ENCODE assay signal across 8 mouse cellular contexts in the genomic region with DNA sequence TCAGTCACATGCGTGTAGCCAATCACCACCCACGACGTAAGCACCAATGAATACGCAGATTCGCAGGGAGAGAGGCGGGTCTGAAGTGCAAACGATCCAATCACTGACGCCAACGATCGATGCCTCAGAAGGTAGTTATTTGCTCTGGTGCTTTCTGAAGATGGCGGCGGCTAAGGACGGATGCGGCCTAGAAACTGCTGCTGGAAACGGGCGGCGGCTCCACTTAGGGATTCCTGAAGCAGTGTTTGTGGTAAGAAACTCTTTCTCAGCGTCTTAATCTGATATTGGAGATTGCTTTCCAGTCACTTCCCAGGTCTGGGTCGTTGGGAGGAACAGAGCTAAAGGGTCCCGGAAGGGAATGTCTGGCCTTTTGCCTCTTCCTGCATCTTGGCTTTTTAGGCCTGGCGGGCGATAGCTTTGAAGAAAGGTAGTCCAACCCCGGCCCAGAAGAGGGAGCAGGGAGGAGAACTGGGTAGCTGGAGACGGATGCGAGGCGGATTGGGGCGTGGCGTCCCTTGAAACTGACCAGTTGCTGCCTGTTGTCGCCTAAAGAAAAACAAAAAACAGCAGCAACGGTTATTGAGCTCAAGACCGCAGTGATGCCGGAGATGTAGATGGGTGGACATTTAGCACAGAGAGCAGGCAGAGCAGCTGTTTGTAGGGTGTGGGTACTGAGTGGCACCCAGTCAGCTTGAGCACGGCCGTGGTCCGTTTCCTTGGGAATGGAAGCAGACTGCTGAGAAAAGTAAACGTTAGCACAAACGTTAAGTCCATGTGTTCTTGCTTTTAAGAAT. TPM values are rescaled to one million over a fixed set of nuclear protein-coding genes. Genes with fewer than 3 reads are reported as not detected.
DNase-seq lines count a peak whose midpoint lies in the region; ATAC-seq and TF ChIP-seq lines count a peak whose summit lies in the region.

A gene (plus strand): TSS at position 121 of the 794 bp plus-strand sequence.

- WGBS in cerebellum, adult 2 months: 1% methylated on average over 37 of the region's 37 CpGs
- 25% methylated on average over 37 of the region's 37 CpGs for WGBS in forebrain, postnatal 0 days
- 9% methylated on average over 37 of the region's 37 CpGs for WGBS in lung, embryonic 15.5 days

- TF ChIP-seq EP300 in MEL (IDR thresholded peaks at IDR 0.05; ENCODE audit: low read depth in 1 of 2, low read length in 2 of 2): no peak

- H3K4me2 ChIP-seq in forebrain, postnatal 0 days (ENCODE audit: low read depth): peak within 1 kb of the TSS; percentile 44
- H3K4me2 ChIP-seq in lung, embryonic 15.5 days: peak within 1 kb of the TSS; percentile 41

- ATAC-seq in forebrain, postnatal 0 days: peak; percentile 100
- peak; percentile 99 for ATAC-seq in lung, embryonic 15.5 days (ENCODE audit: borderline replicate concordance, extremely low read depth, low FRiP score, low TSS enrichment)

- peak within 1 kb of the TSS; percentile 89 for H3K27ac ChIP-seq in MEL (ENCODE audit: control insufficient read depth, low read depth, low read length)
- peak within 1 kb of the TSS; percentile 63 for H3K27ac ChIP-seq in cerebellum, adult 2 months (ENCODE audit: insufficient read depth, low read length)
- peak within 1 kb of the TSS; percentile 89 for H3K27ac ChIP-seq in forebrain, postnatal 0 days (ENCODE audit: low read depth, low read length)
- peak within 1 kb of the TSS; percentile 91 for H3K27ac ChIP-seq in lung, embryonic 15.5 days

- no peaks in the 10 kb centered on the region for H3K9me3 ChIP-seq in MEL (replicated peaks; ENCODE audit: insufficient read depth, low read length)
- H3K9me3 ChIP-seq in forebrain, postnatal 0 days (ENCODE audit: low read length): no peaks in the 10 kb centered on the region
- H3K9me3 ChIP-seq in lung, embryonic 15.5 days: no peaks in the 10 kb centered on the region

- H3K9ac ChIP-seq in MEL (ENCODE audit: control insufficient read depth, low read depth, low read length, poor library complexity, severe bottlenecking): peak within 1 kb of the TSS; percentile 86
- H3K9ac ChIP-seq in forebrain, postnatal 0 days: peak within 1 kb of the TSS; percentile 74
- peak within 1 kb of the TSS; percentile 45 for H3K9ac ChIP-seq in lung, embryonic 15.5 days

- H3K4me3 ChIP-seq in MEL (ENCODE audit: control insufficient read depth in 1 of 2, insufficient read depth in 1 of 2, low read depth in 2 of 2, low read length in 2 of 2): peak within 1 kb of the TSS; percentile 86 to 99
- H3K4me3 ChIP-seq in cerebellum, adult 2 months (replicated peaks; ENCODE audit: insufficient read depth, low read depth, low read length): peak within 1 kb of the TSS; percentile 100
- peak within 1 kb of the TSS; percentile 54 for H3K4me3 ChIP-seq in forebrain, postnatal 0 days (ENCODE audit: low read depth, low read length)
- peak within 1 kb of the TSS; percentile 55 for H3K4me3 ChIP-seq in lung, embryonic 15.5 days

- H3K27me3 ChIP-seq in MEL (ENCODE audit: control insufficient read depth in 1 of 2, insufficient read depth in 2 of 2, low read length in 2 of 2): no peaks in the 10 kb centered on the region
- H3K27me3 ChIP-seq in cerebellum, adult 2 months (ENCODE audit: control insufficient read depth, insufficient read depth, low read length): no peaks in the 10 kb centered on the region
- no peaks in the 10 kb centered on the region for H3K27me3 ChIP-seq in forebrain, postnatal 0 days (ENCODE audit: insufficient read depth, low read length)
- no peaks in the 10 kb centered on the region for H3K27me3 ChIP-seq in lung, embryonic 15.5 days

- no peak for TF ChIP-seq CTCF in MEL (IDR thresholded peaks at IDR 0.05 in 2 of 3, conservative IDR thresholded peaks at IDR 0.05 in 1 of 3; ENCODE audit: control insufficient read depth in 1 of 3, insufficient read depth in 1 of 3, low read depth in 2 of 3, low read length in 3 of 3, poor library complexity in 1 of 3, severe bottlenecking in 1 of 3)
- no peak for TF ChIP-seq CTCF in cerebellum, adult 2 months (IDR thresholded peaks at IDR 0.05; ENCODE audit: borderline replicate concordance, insufficient read depth, low read depth, low read length)
- TF ChIP-seq CTCF in forebrain, postnatal 0 days (IDR thresholded peaks at IDR 0.05; ENCODE audit: low read depth): no peak; the same call in 1 of the 2 replicates

- TF ChIP-seq POLR2A in MEL (IDR thresholded peaks at IDR 0.05; ENCODE audit: control insufficient read depth in 1 of 2, insufficient read depth in 1 of 2, low read depth in 1 of 2, low read length in 2 of 2, poor library complexity in 1 of 2): peak in 1 of 2 experiments; percentile 83; a peak in 2 of 4 replicates
- peak; percentile 77; the same call in 1 of the 2 replicates for TF ChIP-seq POLR2A in cerebellum, adult 2 months (IDR thresholded peaks at IDR 0.05; ENCODE audit: borderline replicate concordance, insufficient read depth, low read length)

- peak; percentile 93 for DNase-seq in MEL (ENCODE audit: low read depth, low spot score)
- peak; percentile 87 to 92 for DNase-seq in cerebellum, adult 2 months
- peak; percentile 92 for DNase-seq in forebrain, postnatal 0 days
- peak; percentile 87 for DNase-seq in heart, postnatal 4 days
- DNase-seq in layer of hippocampus, adult 8-10 months (ENCODE audit: low spot score in 2 of 2): peak; percentile 87 to 91
- peak; percentile 80 for DNase-seq in ovary, adult 18-20 months (ENCODE audit: low spot score)
- DNase-seq in thymus, postnatal 0 days (ENCODE audit: low spot score): peak; percentile 90

- no peaks in the 10 kb centered on the region; a peak in 1 of 4 replicates for H3K4me1 ChIP-seq in MEL (ENCODE audit: control insufficient read depth in 1 of 2, insufficient read depth in 2 of 2, low read length in 2 of 2)
- H3K4me1 ChIP-seq in cerebellum, adult 2 months (ENCODE audit: control insufficient read depth, insufficient read depth, low read length): no peaks in the 10 kb centered on the region
- no peaks in the 10 kb centered on the region for H3K4me1 ChIP-seq in forebrain, postnatal 0 days (ENCODE audit: insufficient read depth)
- H3K4me1 ChIP-seq in lung, embryonic 15.5 days: no peaks in the 10 kb centered on the region

- peaks cover 14% of the 10 kb centered on the region for H3K79me2 ChIP-seq in MEL (ENCODE audit: control insufficient read depth, insufficient read depth, low read length, poor library complexity)

- H3K36me3 ChIP-seq in MEL (ENCODE audit: control insufficient read depth in 1 of 2, insufficient read depth in 2 of 2, low read length in 2 of 2): peaks cover 3 to 8% of the 10 kb centered on the region in 2 experiments
- no peaks in the 10 kb centered on the region for H3K36me3 ChIP-seq in forebrain, postnatal 0 days (ENCODE audit: insufficient read depth)
- no peaks in the 10 kb centered on the region for H3K36me3 ChIP-seq in lung, embryonic 15.5 days

- TF ChIP-seq RAD21 in MEL (IDR thresholded peaks at IDR 0.05; ENCODE audit: low read depth, low read length): no peak

TF ChIP-seq in MEL, 35 proteins besides CTCF, POLR2A, EP300 and RAD21 (continues in another document):
- TF ChIP-seq USF2 (IDR thresholded peaks at IDR 0.05; ENCODE audit: borderline replicate concordance in 1 of 2, insufficient read depth in 1 of 2, low read depth in 1 of 2, low read length in 2 of 2) (no peak), MEF2A (IDR thresholded peaks at IDR 0.05; ENCODE audit: extremely low read depth, insufficient replicate concordance, low read depth, low read length, poor library complexity, severe bottlenecking) (no peak), E2F4 (IDR thresholded peaks at IDR 0.05; ENCODE audit: borderline replicate concordance, low read depth, low read length) (no peak), ZKSCAN1 (IDR thresholded peaks at IDR 0.05; ENCODE audit: low read depth, low read length) (no peak), UBTF (IDR thresholded peaks at IDR 0.05; ENCODE audit: borderline replicate concordance, insufficient read depth, low read depth, low read length) (no peak), MAFK (IDR thresholded peaks at IDR 0.05; ENCODE audit: borderline replicate concordance, low read depth, low read length) (no peak), NELFE (IDR thresholded peaks at IDR 0.05; ENCODE audit: low read depth, low read length) (peak; percentile 81), ZC3H11A (IDR thresholded peaks at IDR 0.05; ENCODE audit: low read depth, low read length) (no peak), NRF1 (IDR thresholded peaks at IDR 0.05; ENCODE audit: insufficient read depth, low read depth, low read length, poor library complexity, severe bottlenecking) (no peak), MXI1 (IDR thresholded peaks at IDR 0.05; ENCODE audit: low read depth, low read length) (no peak), JUND (IDR thresholded peaks at IDR 0.05; ENCODE audit: low read depth, low read length) (no peak), POLR2AphosphoS5 (IDR thresholded peaks at IDR 0.05; ENCODE audit: borderline replicate concordance, low read depth, low read length) (peak; percentile 20; the same call in 1 of the 2 replicates), TBP (IDR thresholded peaks at IDR 0.05; ENCODE audit: low read depth, low read length) (peak; percentile 84), SIN3A (IDR thresholded peaks at IDR 0.05; ENCODE audit: low read length) (no peak), BHLHE40 (IDR thresholded peaks at IDR 0.05; ENCODE audit: borderline replicate concordance, low read depth, low read length) (no peak), MYC (IDR thresholded peaks at IDR 0.05; ENCODE audit: low read depth, low read length) (no peak), MYB (IDR thresholded peaks at IDR 0.05; ENCODE audit: low read depth, low read length) (no peak), SMC3 (IDR thresholded peaks at IDR 0.05; ENCODE audit: low read depth, low read length) (no peak), GATA1 (IDR thresholded peaks at IDR 0.05; ENCODE audit: low read depth, low read length) (0 out of 2 replicates have a peak, but pooled peaks have one; percentile 1), POLR2AphosphoS2 (IDR thresholded peaks at IDR 0.05; ENCODE audit: low read length) (peak; percentile 54; the same call in 1 of the 2 replicates), ZMIZ1 (IDR thresholded peaks at IDR 0.05; ENCODE audit: low read depth, low read length) (peak; percentile 67; the same call in 1 of the 2 replicates)

RNA-seq across cellular contexts. Expression of the gene that starts here (rescaled TPM):
- total RNA-seq in MEL (2012; rRNA removed): 71.6 and 81.4 TPM in 2 replicates
- 10 to 100 TPM in 1 of 2 experiments, not detected in 1; 61.9 TPM for polyA plus RNA-seq in MEL (2012; ENCODE audit: insufficient read depth in 1 of 2, insufficient read length in 2 of 2, low read depth in 1 of 2, low replicate concordance in 2 of 2, missing spikeins in 1 of 2)
- polyA plus RNA-seq in cerebellum, adult 2 months (2012; rRNA removed): 86.5 and 88.9 TPM in 2 replicates
- 153 and 164 TPM in 2 replicates for total RNA-seq in forebrain, postnatal 0 days (2014; rRNA removed)
- 265 and 282 TPM in 2 replicates for polyA plus RNA-seq in forebrain, postnatal 0 days (2015; fragmentation: Nextera tagmentation; extraction: Ambion mirVana)
- 10 to 100 TPM; 68.8 to 72.5 TPM for total RNA-seq in heart, postnatal 4 days (2021)
- 10 to 100 TPM; 65.9 to 84.3 (median 75.0) TPM for total RNA-seq in layer of hippocampus, adult 8-10 months (2022)
- polyA plus RNA-seq in lung, embryonic 15.5 days (2015; fragmentation: Nextera tagmentation; extraction: Ambion mirVana): 174 and 176 TPM in 2 replicates
- polyA plus RNA-seq in thymus, postnatal 0 days (2015; fragmentation: Nextera tagmentation; extraction: Ambion mirVana): 171 and 173 TPM in 2 replicates

Comparison
In these comparisons a context has a peak if more than half of its experiments do, and no peak if none do; other contexts are left out.
1. Peak in every context shown above with its lines: DNase-seq, ATAC-seq, H3K4me3 ChIP-seq and H3K27ac ChIP-seq.